Mouse (Mus musculus) spleen, postnatal 10 days (tissue): ENCODE data around the gene Gm47959.

ENCODE experiments used
- DNase-seq, 2 experiments: peaks; one replicate each; pipeline ENCODE4 v3.0.0; 2021 to 2022; ENCODE audit warnings: low spot score in 2 of 2

The Gm47959 gene

GRCm38 (mm10) chr1:83032508-83032907 lies 32.2 kb downstream of the Gm47959 start:
- no peak for DNase-seq

- DNase-seq, result no peak
Observed at GRCm38 (mm10) chr1:83034509-83034908, 34.2 kb downstream of the Gm47959 start.

GRCm38 (mm10) chr1:83036892-83037667 lies 36.7 kb downstream of the Gm47959 start:
- no peak for DNase-seq

GRCm38 (mm10) chr1:83038109-83038672 lies 37.8 kb downstream of the Gm47959 start, which contains the start of gene Slc19a3:
Gene Slc19a3 (minus strand): TSS chr1:83038448.
- no peak for DNase-seq

- DNase-seq, result no peak
Observed at GRCm38 (mm10) chr1:83039080-83039479, 38.7 kb downstream of the Gm47959 start.

GRCm38 (mm10) chr1:83042380-83042779 lies 42.0 kb downstream of the Gm47959 start, which contains the start of gene Krtap28-10:
Gene Krtap28-10 (minus strand): TSS chr1:83042480.
- no peak for DNase-seq

GRCm38 (mm10) chr1:83044882-83045427 lies 44.6 kb downstream of the Gm47959 start, which contains the start of gene Gm47969:
Gene Gm47969 (plus strand): TSS chr1:83044932.
- no peak for DNase-seq
